Mouse (Mus musculus) MEL (cell line): Measurements from ENCODE around the gene Eng.

Source experiments
- CTCF ChIP-seq, 3 experiments: IDR thresholded peaks in 2 of 3; conservative IDR thresholded peaks in 1 of 3; 2 replicates each; pipeline ENCODE4 v1.5.1; 2011 to 2012; ENCODE audit warnings: low read length in 3 of 3, low read depth in 2 of 3, mild to moderate bottlenecking in 2 of 3, improper control_type of control experiment in 1 of 3, inconsistent platforms in 1 of 3, mixed read lengths in 1 of 3, moderate library complexity in 1 of 3; ENCODE audit not compliant: control insufficient read depth in 1 of 3, insufficient read depth in 1 of 3, poor library complexity in 1 of 3, severe bottlenecking in 1 of 3
- E2F4 ChIP-seq: IDR thresholded peaks from 2 replicates; pipeline ENCODE4 v1.6.1; 2011; ENCODE audit warnings: low read depth, low read length, improper control_type of control experiment, borderline replicate concordance
- EP300 ChIP-seq, 2 experiments: IDR thresholded peaks; 2 replicates each; pipeline ENCODE4 v1.6.1; 2011; ENCODE audit warnings: improper control_type of control experiment in 2 of 2, low read length in 2 of 2, low read depth in 1 of 2, mild to moderate bottlenecking in 1 of 2
- ETS1 ChIP-seq: IDR thresholded peaks from 2 replicates; pipeline ENCODE4 v1.6.1; 2012; ENCODE audit warnings: low read depth, mild to moderate bottlenecking, inconsistent platforms, low read length, improper control_type of control experiment, moderate library complexity
- GATA1 ChIP-seq: IDR thresholded peaks from 2 replicates; pipeline ENCODE4 v1.6.1; 2011; ENCODE audit warnings: low read depth, low read length, improper control_type of control experiment
- JUND ChIP-seq: IDR thresholded peaks from 2 replicates; pipeline ENCODE4 v1.6.1; 2011; ENCODE audit warnings: low read depth, mild to moderate bottlenecking, improper control_type of control experiment, low read length
- MAFK ChIP-seq: IDR thresholded peaks from 2 replicates; pipeline ENCODE4 v1.6.1; 2011; ENCODE audit warnings: low read depth, mild to moderate bottlenecking, low read length, improper control_type of control experiment, borderline replicate concordance
- MEF2A ChIP-seq: IDR thresholded peaks from 2 replicates; pipeline ENCODE4 v1.6.1; 2014; ENCODE audit warnings: low read depth, mild to moderate bottlenecking, inconsistent platforms, low read length, improper control_type of control experiment; ENCODE audit not compliant: poor library complexity, insufficient replicate concordance, severe bottlenecking; ENCODE audit errors: extremely low read depth
- NRF1 ChIP-seq: IDR thresholded peaks from 2 replicates; pipeline ENCODE4 v1.6.1; 2014; ENCODE audit warnings: low read depth, mild to moderate bottlenecking, inconsistent platforms, low read length, improper control_type of control experiment, moderate library complexity; ENCODE audit not compliant: poor library complexity, insufficient read depth, severe bottlenecking
- POLR2A ChIP-seq, 2 experiments: IDR thresholded peaks; 2 replicates each; pipeline ENCODE4 v1.6.1; 2011 to 2012; ENCODE audit warnings: low read length in 2 of 2, mild to moderate bottlenecking in 2 of 2, control low read depth in 1 of 2, improper control_type of control experiment in 1 of 2, low read depth in 1 of 2, moderate library complexity in 1 of 2; ENCODE audit not compliant: control insufficient read depth in 1 of 2, insufficient read depth in 1 of 2, poor library complexity in 1 of 2
- POLR2AphosphoS2 ChIP-seq: IDR thresholded peaks from 2 replicates; pipeline ENCODE4 v1.6.1; 2011; ENCODE audit warnings: low read length, improper control_type of control experiment
- SIN3A ChIP-seq: IDR thresholded peaks from 2 replicates; pipeline ENCODE4 v1.6.1; 2012; ENCODE audit warnings: low read length, improper control_type of control experiment, inconsistent platforms
- ZKSCAN1 ChIP-seq: IDR thresholded peaks from 2 replicates; pipeline ENCODE4 v1.6.1; 2012; ENCODE audit warnings: low read depth, mild to moderate bottlenecking, inconsistent platforms, low read length, improper control_type of control experiment, moderate library complexity
- ZNF384 ChIP-seq: IDR thresholded peaks from 2 replicates; pipeline ENCODE4 v1.6.1; 2012; ENCODE audit warnings: low read depth, mild to moderate bottlenecking, inconsistent platforms, low read length, improper control_type of control experiment

DNA sequence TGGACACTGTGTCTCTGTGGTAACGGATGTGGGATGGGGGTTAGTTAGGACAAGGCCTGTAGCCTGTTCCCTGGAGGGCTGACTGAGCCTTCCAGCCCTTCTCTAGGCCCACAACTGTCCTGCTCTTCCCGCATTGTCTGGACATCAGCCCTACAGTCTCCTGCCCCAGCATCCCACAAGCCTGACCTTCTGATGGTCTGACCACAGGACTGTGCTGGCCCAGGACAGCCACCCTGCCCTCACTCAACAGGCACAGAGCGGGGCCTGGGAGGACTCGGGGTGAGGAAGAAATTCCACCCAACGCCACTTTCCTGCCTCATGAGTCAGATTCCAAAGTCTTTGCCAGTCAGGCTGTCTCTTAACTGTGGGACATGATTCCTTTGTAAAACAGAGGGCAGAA, 48.7 kb upstream of the Eng start:
- TF ChIP-seq CTCF (IDR thresholded peaks at IDR 0.05 in 2 of 3, conservative IDR thresholded peaks at IDR 0.05 in 1 of 3; ENCODE audit: control insufficient read depth in 1 of 3, insufficient read depth in 1 of 3, low read depth in 2 of 3, low read length in 3 of 3, poor library complexity in 1 of 3, severe bottlenecking in 1 of 3) (no peak), MEF2A (no peak), SIN3A (no peak), POLR2A (IDR thresholded peaks at IDR 0.05; ENCODE audit: control insufficient read depth in 1 of 2, insufficient read depth in 1 of 2, low read depth in 1 of 2, low read length in 2 of 2, poor library complexity in 1 of 2) (no peak), ETS1 (no peak), ZNF384 (no peak), GATA1 (no peak), POLR2AphosphoS2 (no peak), NRF1 (no peak), EP300 (IDR thresholded peaks at IDR 0.05; ENCODE audit: low read depth in 1 of 2, low read length in 2 of 2) (no peak), MAFK (no peak), E2F4 (no peak), JUND (no peak), ZKSCAN1 (no peak)
